Mouse (Mus musculus) embryonic fibroblast, embryonic 13.5 days (primary cell): ENCODE measurements around the gene Tagln.

ENCODE experiments used
- CTCF ChIP-seq: IDR thresholded peaks from 2 replicates; pipeline ENCODE4 v1.5.1; 2011; ENCODE audit warnings: mild to moderate bottlenecking, control low read depth, low read length, moderate library complexity, borderline replicate concordance; ENCODE audit not compliant: insufficient read depth
- POLR2A ChIP-seq: IDR thresholded peaks from 2 replicates; pipeline ENCODE4 v1.6.1; 2011; ENCODE audit warnings: low read depth, mild to moderate bottlenecking, control low read depth, low read length, moderate library complexity

- TF ChIP-seq POLR2A: no peak
- TF ChIP-seq CTCF: no peak
Observed at GRCm38 (mm10) chr9:45958023-45958670, 22.3 kb upstream of the Tagln start.
